Mouse (Mus musculus): ENCODE results near the gene Anxa11.
"Not testable (repeated sequence)": the region's sequence is repeated elsewhere in the genome, so short reads cannot be mapped to it uniquely, and the experiment has no call there.

DNA sequence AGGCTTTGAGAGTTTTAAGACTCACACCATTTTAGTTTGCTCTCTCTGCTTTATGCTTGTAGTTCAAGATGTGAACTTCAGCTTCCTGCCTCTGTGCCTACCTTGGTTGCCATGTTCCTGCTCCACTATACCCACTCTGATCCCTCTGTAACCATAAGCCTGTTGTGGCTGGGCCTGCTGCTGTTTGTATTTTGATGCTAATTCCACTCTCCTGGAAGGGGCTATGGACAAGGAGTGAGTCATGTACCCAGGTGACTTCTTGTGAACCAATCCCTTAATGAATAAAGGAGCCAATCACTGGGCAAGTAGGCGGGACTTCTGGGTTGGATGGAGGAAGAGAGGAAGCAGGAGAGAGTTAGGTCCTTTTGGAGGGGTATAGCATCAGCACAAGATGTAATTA, 30.9 kb upstream of the Anxa11 start:
- not testable (repeated sequence) for TF ChIP-seq POLR2A (IDR thresholded peaks at IDR 0.05; ENCODE audit: low read depth, low read length); CTCF (IDR thresholded peaks at IDR 0.05; ENCODE audit: extremely low read depth, insufficient read depth, insufficient read length, insufficient replicate concordance)

Measured in spleen, adult 2 months (tissue).